Mouse (Mus musculus): ENCODE data around the gene Enc1. TPM values are rescaled to one million over a fixed set of nuclear protein-coding genes. Genes with fewer than 3 reads are reported as not detected.

The Enc1 gene
- total and polyA plus RNA-seq, 3 experiments, result 5.2 to 10.0 (median 7.7) TPM

DNA sequence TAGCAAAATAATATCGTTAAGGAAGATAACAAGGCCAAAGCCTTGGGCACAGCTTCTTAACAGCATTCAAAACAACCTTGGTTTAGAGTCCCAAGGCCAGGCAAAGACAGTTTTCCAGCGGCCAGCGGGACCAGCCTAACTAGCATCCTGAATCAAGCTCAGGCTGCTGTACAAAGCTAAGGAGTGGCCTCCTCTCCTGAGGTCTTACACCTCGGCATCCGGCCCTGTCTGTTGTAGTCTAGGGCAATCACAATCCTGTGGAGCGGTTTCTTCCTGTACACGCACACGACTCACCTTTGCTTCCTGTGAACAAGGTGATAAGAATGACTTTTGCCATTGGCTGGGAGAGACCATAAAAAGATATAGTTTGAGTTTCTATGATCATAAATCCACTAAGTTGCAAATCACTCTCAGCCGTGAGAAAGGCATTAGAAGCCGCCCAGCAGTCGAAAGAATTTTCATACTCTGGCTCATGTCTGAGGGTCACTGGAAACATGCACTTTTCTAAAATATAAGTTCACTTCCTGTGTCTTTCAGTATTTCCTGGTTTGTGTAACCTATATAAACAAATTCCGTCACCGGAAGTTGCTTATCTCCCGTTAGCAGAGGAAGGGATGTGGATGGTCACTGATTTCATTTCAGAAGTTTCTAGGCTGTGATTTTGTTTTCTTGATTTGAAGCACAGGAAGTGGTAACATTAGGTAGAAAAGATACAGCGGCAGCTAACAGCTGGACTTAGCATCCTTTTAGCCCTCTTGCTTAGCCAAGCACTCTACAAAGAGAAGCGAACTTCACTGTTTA lies 2.5 kb upstream of the Enc1 start:
- H3K79me2 ChIP-seq (replicated peaks; ENCODE audit: control insufficient read depth, insufficient read depth, low read length), result no peaks in the 10 kb centered on the region
- H3K27ac ChIP-seq, result no peak overlapping the region; the same call in 1 of the 2 replicates
- H3K4me1 ChIP-seq (ENCODE audit: control insufficient read depth, insufficient read depth, low read length), result peaks cover 11% of the 10 kb centered on the region
- no peaks in the 10 kb centered on the region for H3K27me3 ChIP-seq (ENCODE audit: control insufficient read depth, insufficient read depth, low read length)
- no peaks in the 10 kb centered on the region for H3K36me3 ChIP-seq (ENCODE audit: control insufficient read depth, insufficient read depth, low read length)
- intact Hi-C loops (cut with DNase I), result loop anchor here (5.0 to 10.0 kb wide), 4 partner anchors 349 to 786 kb away; no protein-coding TSS in a partner anchor
- DNase-seq, result no peak
- WGBS, result 40% methylated on average over 16 of the region's 16 CpGs
- H3K9ac ChIP-seq (ENCODE audit: low read depth, low read length), result no peak overlapping the region
- TF ChIP-seq POLR2A (IDR thresholded peaks at IDR 0.05; ENCODE audit: insufficient read depth, low read depth, low read length) (no peak), CTCF (IDR thresholded peaks at IDR 0.05) (no peak), EP300 (IDR thresholded peaks at IDR 0.05; ENCODE audit: insufficient read depth, low read depth, low read length) (no peak)
- H3K4me3 ChIP-seq, result no peak overlapping the region

- Histone ChIP-seq H3K4me1 (ENCODE audit: control insufficient read depth, insufficient read depth, low read length) (peaks cover 12% of the 10 kb centered on the region), H3K79me2 (replicated peaks; ENCODE audit: control insufficient read depth, insufficient read depth, low read length) (no peaks in the 10 kb centered on the region), H3K36me3 (ENCODE audit: control insufficient read depth, insufficient read depth, low read length) (no peaks in the 10 kb centered on the region), H3K4me3 (peak overlapping the region; percentile 3; the same call in 1 of the 2 replicates), H3K27me3 (ENCODE audit: control insufficient read depth, insufficient read depth, low read length) (no peaks in the 10 kb centered on the region), H3K27ac (peak overlapping the region; percentile 58), H3K9ac (ENCODE audit: low read depth, low read length) (no peak overlapping the region)
- 8% methylated on average over 23 of the region's 23 CpGs for WGBS
- intact Hi-C loops (cut with DNase I), result loop anchor here (1.0 to 10.0 kb wide), 9 partner anchors 73 to 785 kb away; no protein-coding TSS in a partner anchor
- peak; percentile 67 to 69 for DNase-seq
- peak; percentile 27; the same call in 1 of the 2 replicates for TF ChIP-seq POLR2A (IDR thresholded peaks at IDR 0.05; ENCODE audit: insufficient read depth, low read depth, low read length)
- TF ChIP-seq CTCF (IDR thresholded peaks at IDR 0.05), result peak; percentile 78
- TF ChIP-seq EP300 (IDR thresholded peaks at IDR 0.05; ENCODE audit: insufficient read depth, low read depth, low read length), result 0 out of 2 replicates have a peak, but pooled peaks have one; percentile 42
Measured at GRCm38 (mm10) chr13:97239343-97240180, 1.3 kb upstream of the Enc1 start.

- WGBS, result under 1% methylated on average over 35 of the region's 36 CpGs
- H3K9ac ChIP-seq (ENCODE audit: low read depth, low read length), result peak overlapping the region; percentile 89
- peaks cover 15% of the 10 kb centered on the region for H3K4me1 ChIP-seq (ENCODE audit: control insufficient read depth, insufficient read depth, low read length)
- no peaks in the 10 kb centered on the region for H3K79me2 ChIP-seq (replicated peaks; ENCODE audit: control insufficient read depth, insufficient read depth, low read length)
- TF ChIP-seq POLR2A (IDR thresholded peaks at IDR 0.05; ENCODE audit: insufficient read depth, low read depth, low read length), result no peak
- TF ChIP-seq CTCF (IDR thresholded peaks at IDR 0.05), result peak; percentile 58
- no peak for TF ChIP-seq EP300 (IDR thresholded peaks at IDR 0.05; ENCODE audit: insufficient read depth, low read depth, low read length)
- peak; percentile 81 to 87 for DNase-seq
- H3K27ac ChIP-seq, result peak overlapping the region; percentile 92
- intact Hi-C loops (cut with DNase I), result loop anchor here (5.0 kb wide), 3 partner anchors 72 to 307 kb away; no protein-coding TSS in a partner anchor
- H3K36me3 ChIP-seq (ENCODE audit: control insufficient read depth, insufficient read depth, low read length), result no peaks in the 10 kb centered on the region
- H3K27me3 ChIP-seq (ENCODE audit: control insufficient read depth, insufficient read depth, low read length), result no peaks in the 10 kb centered on the region
- peak overlapping the region; percentile 76 for H3K4me3 ChIP-seq
Measured at GRCm38 (mm10) chr13:97240279-97240964, 483 bp upstream of the Enc1 start.

GRCm38 (mm10) chr13:97241787-97242280 lies 929 bp downstream of the Enc1 start:
- no peak for TF ChIP-seq CTCF (IDR thresholded peaks at IDR 0.05)
- TF ChIP-seq EP300 (IDR thresholded peaks at IDR 0.05; ENCODE audit: insufficient read depth, low read depth, low read length), result no peak
- no peak for TF ChIP-seq POLR2A (IDR thresholded peaks at IDR 0.05; ENCODE audit: insufficient read depth, low read depth, low read length)
- DNase-seq, result no peak
- intact Hi-C loops (cut with DNase I), result loop anchor here (1.0 to 5.0 kb wide), 4 partner anchors 53 to 305 kb away; no protein-coding TSS in a partner anchor
- Histone ChIP-seq H3K4me1 (ENCODE audit: control insufficient read depth, insufficient read depth, low read length) (peaks cover 15% of the 10 kb centered on the region), H3K4me3 (peak overlapping the region; percentile 76), H3K27ac (peak overlapping the region; percentile 91), H3K36me3 (ENCODE audit: control insufficient read depth, insufficient read depth, low read length) (no peaks in the 10 kb centered on the region), H3K79me2 (replicated peaks; ENCODE audit: control insufficient read depth, insufficient read depth, low read length) (no peaks in the 10 kb centered on the region), H3K27me3 (ENCODE audit: control insufficient read depth, insufficient read depth, low read length) (no peaks in the 10 kb centered on the region), H3K9ac (ENCODE audit: low read depth, low read length) (peak overlapping the region; percentile 89)
- under 1% methylated on average over 20 of the region's 20 CpGs for WGBS

- H3K27me3 ChIP-seq (ENCODE audit: control insufficient read depth, insufficient read depth, low read length), result no peaks in the 10 kb centered on the region
- peak overlapping the region; percentile 23; the same call in 1 of the 2 replicates for H3K9ac ChIP-seq (ENCODE audit: low read depth, low read length)
- peak overlapping the region; percentile 91; the same call in 1 of the 2 replicates for H3K27ac ChIP-seq
- H3K4me3 ChIP-seq, result peak overlapping the region; percentile 76
- peak in 1 of 2 experiments; percentile 39 for DNase-seq
- intact Hi-C loops (cut with DNase I), result loop anchor here (5.0 kb wide), 3 partner anchors 70 to 305 kb away; no protein-coding TSS in a partner anchor
- peaks cover 16% of the 10 kb centered on the region for H3K4me1 ChIP-seq (ENCODE audit: control insufficient read depth, insufficient read depth, low read length)
- H3K79me2 ChIP-seq (replicated peaks; ENCODE audit: control insufficient read depth, insufficient read depth, low read length), result no peaks in the 10 kb centered on the region
- WGBS, result 23% methylated on average over 6 of the region's 6 CpGs
- TF ChIP-seq CTCF (IDR thresholded peaks at IDR 0.05), result no peak
- no peak for TF ChIP-seq POLR2A (IDR thresholded peaks at IDR 0.05; ENCODE audit: insufficient read depth, low read depth, low read length)
- no peak for TF ChIP-seq EP300 (IDR thresholded peaks at IDR 0.05; ENCODE audit: insufficient read depth, low read depth, low read length)
- peaks cover 2% of the 10 kb centered on the region for H3K36me3 ChIP-seq (ENCODE audit: control insufficient read depth, insufficient read depth, low read length)
Measured at GRCm38 (mm10) chr13:97242716-97243115, 1.8 kb downstream of the Enc1 start.

Data from heart, adult 2 months (tissue).